ENCODE assay signal across 11 mouse cellular contexts in genomic region chr14:101853722-101854121, GRCm38 (mm10).
DNase-seq lines count a peak whose midpoint lies in the region; ATAC-seq lines count a peak whose summit lies in the region.
"Had no signal": no experiment of that assay in that cellular context is flagged by ENCODE, and none has a peak within 500 bp of the region (broad histone marks: within the 10 kb centered on the region; RNA-seq: fewer than 3 reads in every experiment).

No protein-coding gene starts in this region.

- no peak for ATAC-seq in liver, embryonic 11.5 days (replicated peaks; ENCODE audit: low FRiP score)
- ATAC-seq in intestine, embryonic 16.5 days, result peak; percentile 95

- no peak overlapping the region for H3K4me3 ChIP-seq in liver, embryonic 11.5 days (ENCODE audit: low read depth, low read length)
- H3K4me3 ChIP-seq in intestine, embryonic 16.5 days (ENCODE audit: low read length), result no peak overlapping the region
- H3K4me3 ChIP-seq: erythroblast, embryonic 14.5 days; hindbrain, embryonic 13.5 days had no signal

- no peaks in the 10 kb centered on the region for H3K9me3 ChIP-seq in liver, embryonic 11.5 days (ENCODE audit: control insufficient read depth, low read length)
- no peaks in the 10 kb centered on the region for H3K9me3 ChIP-seq in intestine, embryonic 16.5 days (ENCODE audit: control insufficient read depth, low read length)
- H3K9me3 ChIP-seq: hindbrain, embryonic 13.5 days had no signal

- no peak overlapping the region for H3K9ac ChIP-seq in liver, embryonic 11.5 days (ENCODE audit: low read depth, low read length)
- H3K9ac ChIP-seq in intestine, embryonic 16.5 days (ENCODE audit: low read depth, low read length), result no peak overlapping the region
- H3K9ac ChIP-seq: hindbrain, embryonic 13.5 days had no signal

- no peak overlapping the region for H3K27ac ChIP-seq in liver, embryonic 11.5 days (ENCODE audit: low read depth, low read length)
- peak overlapping the region; percentile 80 for H3K27ac ChIP-seq in intestine, embryonic 16.5 days (ENCODE audit: low read length)
- H3K27ac ChIP-seq: hindbrain, embryonic 13.5 days had no signal

- H3K27me3 ChIP-seq in liver, embryonic 11.5 days (replicated peaks; ENCODE audit: control insufficient read depth, insufficient read depth, low read length), result no peaks in the 10 kb centered on the region
- no peaks in the 10 kb centered on the region for H3K27me3 ChIP-seq in intestine, embryonic 16.5 days (replicated peaks; ENCODE audit: control insufficient read depth, insufficient read depth, low read length)
- H3K27me3 ChIP-seq: hindbrain, embryonic 13.5 days had no signal

- H3K4me2 ChIP-seq in liver, embryonic 11.5 days, result no peak overlapping the region
- H3K4me2 ChIP-seq in intestine, embryonic 16.5 days (ENCODE audit: low read depth, low read length), result no peak overlapping the region
- H3K4me2 ChIP-seq: hindbrain, embryonic 13.5 days had no signal

- DNase-seq in liver, result peak; percentile 17
- DNase-seq in liver, embryonic 11.5 days (ENCODE audit: low spot score), result no peak
- DNase-seq in kidney, postnatal 36 days, result peak; percentile 79 to 81
- DNase-seq in thymus, postnatal 10 days (ENCODE audit: low spot score in 2 of 2), result no peak
- no peak for DNase-seq in spleen, postnatal 36 days (ENCODE audit: low spot score in 2 of 2)
- DNase-seq in adrenal gland, adult 18-20 months (ENCODE audit: low spot score in 2 of 2), result no peak
- DNase-seq: lung, postnatal 36 days; thymus, postnatal 36 days had no signal

- 57% methylated on average over 4 of the region's 4 CpGs for WGBS in liver, embryonic 11.5 days
- WGBS in intestine, embryonic 16.5 days, result 48% methylated on average over 4 of the region's 4 CpGs

- H3K4me1 ChIP-seq in liver, embryonic 11.5 days (replicated peaks; ENCODE audit: control insufficient read depth, insufficient read depth, low read length), result no peaks in the 10 kb centered on the region
- H3K4me1 ChIP-seq in intestine, embryonic 16.5 days (ENCODE audit: control insufficient read depth, insufficient read depth, low read length), result peaks cover 4% of the 10 kb centered on the region; the same call in 1 of the 2 replicates
- H3K4me1 ChIP-seq: hindbrain, embryonic 13.5 days had no signal

- H3K36me3 ChIP-seq in liver, embryonic 11.5 days (ENCODE audit: control insufficient read depth, insufficient read depth, low read length), result no peaks in the 10 kb centered on the region
- no peaks in the 10 kb centered on the region for H3K36me3 ChIP-seq in intestine, embryonic 16.5 days (ENCODE audit: control insufficient read depth, insufficient read depth, low read length)
- H3K36me3 ChIP-seq: hindbrain, embryonic 13.5 days had no signal

Comparison
In these comparisons a context has a peak if more than half of its experiments do, and no peak if none do; other contexts are left out.
1. DNase-seq: peak in liver (single experiment) and kidney, postnatal 36 days (2 of 2); none in liver, embryonic 11.5 days (single experiment), thymus, postnatal 10 days (0 of 2), spleen, postnatal 36 days (0 of 2) and adrenal gland, adult 18-20 months (0 of 2).